Mouse (Mus musculus) granulocyte monocyte progenitor cell, adult 5-6 weeks (primary cell): ENCODE measurements around the gene Gsn. TPM values are rescaled to one million over a fixed set of nuclear protein-coding genes. Genes with fewer than 3 reads are reported as not detected.
A peak's percentile ranks its signal among the peaks of the same experiment; 100 is the strongest.

ENCODE experiments used
- ATAC-seq: replicated peaks from 2 replicates; pipeline ENCODE4 v1.8.0; 2016; ENCODE audit warnings: mild to moderate bottlenecking, moderate TSS enrichment, inconsistent platforms; ENCODE audit not compliant: poor library complexity, severe bottlenecking
- total RNA-seq, 2 experiments: library from RNA; stranded (forward) in 1 of 2; stranded (reverse) in 1 of 2; fragments of 200-712, 200-1000 nt in 1 of 2; fragments of >200 nt in 1 of 2; fragmentation: Nextera tagmentation in 1 of 2; gene quantifications; 2 replicates each; pipeline ENCODE4 v1.2.3; 2014 to 2017

Gene Gsn
- total RNA-seq, 2 experiments from 2014 or later, result 7.8 to 8.4 TPM

GRCm38 (mm10) chr2:35277686-35278085 is 21.5 kb downstream of the Gsn start:
- no peak for ATAC-seq

- ATAC-seq, result no peak
Measured at GRCm38 (mm10) chr2:35278371-35279210, 22.4 kb downstream of the Gsn start.

GRCm38 (mm10) chr2:35280001-35280400 is 23.8 kb downstream of the Gsn start:
- no peak for ATAC-seq

- ATAC-seq, result peak; percentile 64
Measured at GRCm38 (mm10) chr2:35282214-35282613, 26.0 kb downstream of the Gsn start.

GRCm38 (mm10) chr2:35283997-35284396 is 27.8 kb downstream of the Gsn start:
- ATAC-seq, result no peak

GRCm38 (mm10) chr2:35285209-35285608 is 29.0 kb downstream of the Gsn start:
- no peak for ATAC-seq

GRCm38 (mm10) chr2:35287017-35287620 is 30.9 kb downstream of the Gsn start:
- ATAC-seq, result no peak

- peak; percentile 88 for ATAC-seq
Measured at GRCm38 (mm10) chr2:35288758-35289635, 32.8 kb downstream of the Gsn start.

- no peak; the same call in 1 of the 2 replicates for ATAC-seq
Measured at GRCm38 (mm10) chr2:35291856-35292255, 35.7 kb downstream of the Gsn start.

- ATAC-seq, result no peak
Measured at GRCm38 (mm10) chr2:35292700-35293099, 36.5 kb downstream of the Gsn start.

- no peak for ATAC-seq
Measured at GRCm38 (mm10) chr2:35293291-35293690, 37.1 kb downstream of the Gsn start.

- peak; percentile 93 for ATAC-seq
Measured at GRCm38 (mm10) chr2:35297703-35298332, 41.6 kb downstream of the Gsn start.

- no peak for ATAC-seq
Measured at GRCm38 (mm10) chr2:35299437-35299836, 43.3 kb downstream of the Gsn start.

- no peak for ATAC-seq
Measured at GRCm38 (mm10) chr2:35302049-35302885, 46.1 kb downstream of the Gsn start.

- ATAC-seq, result peak; percentile 96
Measured at GRCm38 (mm10) chr2:35308166-35308565, 52.0 kb downstream of the Gsn start.

GRCm38 (mm10) chr2:35309906-35310493 is 53.8 kb downstream of the Gsn start:
- ATAC-seq, result no peak

- peak; percentile 92 for ATAC-seq
Measured at GRCm38 (mm10) chr2:35314300-35314699, 58.1 kb downstream of the Gsn start.

GRCm38 (mm10) chr2:35317604-35318003 is 61.4 kb downstream of the Gsn start:
- ATAC-seq, result no peak

- ATAC-seq, result no peak
Measured at GRCm38 (mm10) chr2:35318405-35318804, 62.2 kb downstream of the Gsn start.
